Mouse (Mus musculus): Measurements from ENCODE around the gene Tspan11. TPM values are rescaled to one million over a fixed set of nuclear protein-coding genes. Genes with fewer than 3 reads are reported as not detected.
A peak's percentile ranks its signal among the peaks of the same experiment; 100 is the strongest.

The Tspan11 gene
- polyA plus RNA-seq, 1 experiment from 2014 or later: 2.6 TPM

DNA sequence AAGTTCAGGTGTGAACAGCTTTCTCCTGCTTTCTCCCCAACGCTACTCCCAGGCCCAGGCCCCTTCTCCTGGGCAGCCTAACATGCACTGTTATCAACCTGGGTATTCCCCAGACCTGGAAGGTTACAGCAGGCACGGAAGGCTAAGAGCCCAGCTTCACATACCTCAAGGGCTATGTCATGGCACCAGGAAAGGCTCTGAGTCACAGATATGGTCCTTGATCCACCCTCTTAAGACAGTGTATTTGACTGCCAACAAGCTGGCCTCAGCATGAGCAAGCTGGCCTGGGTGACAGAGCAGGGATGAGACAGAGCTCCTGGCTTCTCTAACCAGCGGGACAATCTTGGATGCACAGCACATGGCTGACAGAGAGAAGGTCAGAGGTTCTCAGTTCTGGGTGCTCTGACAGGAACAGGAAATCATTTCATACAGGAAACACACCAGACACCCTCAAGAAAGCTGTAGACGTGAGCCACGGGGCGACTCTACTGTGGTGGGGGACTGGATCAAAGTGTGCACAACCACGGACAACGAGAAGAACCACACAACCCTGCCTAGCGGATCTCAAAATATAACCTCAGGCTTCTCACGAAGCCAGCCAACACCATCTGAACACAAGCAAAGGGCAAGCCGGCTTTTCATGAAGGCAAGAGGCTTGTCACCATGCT is 104.3 kb downstream of the Tspan11 start:
- WGBS: 42% methylated on average over 11 of the region's 11 CpGs

DNA sequence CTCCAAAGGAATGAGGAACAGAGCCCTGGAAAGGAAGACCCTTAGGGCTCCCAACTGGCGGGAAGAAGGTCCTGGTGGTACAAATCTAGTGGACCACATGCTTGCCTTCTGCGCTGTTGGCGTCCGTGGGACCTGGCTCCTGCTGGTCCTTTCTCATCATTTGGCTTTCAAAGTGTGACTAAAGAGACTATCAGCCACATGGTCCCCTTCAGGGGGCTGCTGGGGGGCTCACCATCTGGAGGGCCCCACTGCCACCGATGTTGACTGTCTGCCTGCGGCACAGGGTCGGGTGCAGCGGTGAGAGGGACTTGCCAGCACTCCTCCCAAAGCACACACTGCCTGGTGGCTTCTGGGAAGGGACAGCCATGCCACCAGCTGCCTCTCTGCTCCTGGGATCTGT is 105.6 kb downstream of the Tspan11 start:
- Histone ChIP-seq H3K27me3 (ENCODE audit: control insufficient read depth, insufficient read depth, low read length) (no peaks in the 10 kb centered on the region), H3K9me3 (replicated peaks; ENCODE audit: control insufficient read depth, low read length) (no peaks in the 10 kb centered on the region), H3K4me1 (ENCODE audit: control insufficient read depth, insufficient read depth, low read length) (peaks cover 53% of the 10 kb centered on the region), H3K9ac (ENCODE audit: low read length) (no peak overlapping the region), H3K36me3 (ENCODE audit: control insufficient read depth, insufficient read depth) (peaks cover 7% of the 10 kb centered on the region; the same call in 1 of the 2 replicates), H3K27ac (ENCODE audit: low read length) (no peak overlapping the region; the same call in 1 of the 2 replicates), H3K4me2 (ENCODE audit: low read depth, low read length) (no peak overlapping the region), H3K4me3 (ENCODE audit: low read length) (no peak overlapping the region)
- 78% methylated on average over 8 of the region's 8 CpGs for WGBS
- ATAC-seq (replicated peaks; ENCODE audit: extremely low read depth, insufficient read depth, low FRiP score): no peak

More for the DNA sequence above, 104.3 kb downstream of the Tspan11 start:
- Histone ChIP-seq H3K36me3 (ENCODE audit: control insufficient read depth, insufficient read depth) (peaks cover 3% of the 10 kb centered on the region; the same call in 1 of the 2 replicates), H3K4me3 (ENCODE audit: low read length) (peak overlapping the region; percentile 51; the same call in 1 of the 2 replicates), H3K27me3 (ENCODE audit: control insufficient read depth, insufficient read depth, low read length) (no peaks in the 10 kb centered on the region), H3K9me3 (replicated peaks; ENCODE audit: control insufficient read depth, low read length) (no peaks in the 10 kb centered on the region), H3K4me2 (ENCODE audit: low read depth, low read length) (peak overlapping the region; percentile 62), H3K4me1 (ENCODE audit: control insufficient read depth, insufficient read depth, low read length) (peaks cover 67% of the 10 kb centered on the region), H3K9ac (ENCODE audit: low read length) (peak overlapping the region; percentile 77), H3K27ac (ENCODE audit: low read length) (peak overlapping the region; percentile 99)
- ATAC-seq (replicated peaks; ENCODE audit: extremely low read depth, insufficient read depth, low FRiP score): peak; percentile 35

DNA sequence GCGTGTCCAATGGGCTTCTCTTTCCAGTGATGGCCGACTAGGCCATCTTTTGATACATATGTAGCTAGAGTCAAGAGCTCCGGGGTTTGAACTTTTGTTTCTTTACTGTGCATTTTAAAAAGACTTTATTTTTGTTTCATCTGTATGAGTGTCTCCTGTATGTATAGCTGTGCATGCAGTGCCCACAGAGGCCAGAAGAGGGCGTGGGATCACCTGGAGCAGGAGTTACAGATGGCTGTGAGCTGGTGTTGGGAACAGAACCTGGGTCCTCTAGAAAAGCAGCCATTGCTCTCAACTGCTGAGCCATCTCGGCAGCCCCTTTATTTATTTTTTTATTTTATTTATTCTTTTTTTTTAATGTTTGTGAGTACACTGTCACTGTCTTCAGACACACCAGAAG is 109.5 kb downstream of the Tspan11 start:
- Histone ChIP-seq H3K27ac (ENCODE audit: low read length) (no peak overlapping the region), H3K4me1 (ENCODE audit: control insufficient read depth, insufficient read depth, low read length) (peaks cover 24% of the 10 kb centered on the region), H3K9me3 (replicated peaks; ENCODE audit: control insufficient read depth, low read length) (no peaks in the 10 kb centered on the region), H3K27me3 (ENCODE audit: control insufficient read depth, insufficient read depth, low read length) (no peaks in the 10 kb centered on the region), H3K36me3 (ENCODE audit: control insufficient read depth, insufficient read depth) (peaks cover 9% of the 10 kb centered on the region; the same call in 1 of the 2 replicates), H3K9ac (ENCODE audit: low read length) (no peak overlapping the region), H3K4me2 (ENCODE audit: low read depth, low read length) (no peak overlapping the region), H3K4me3 (ENCODE audit: low read length) (no peak overlapping the region)
- WGBS: 87% methylated on average over 4 of the region's 5 CpGs
- no peak for ATAC-seq (replicated peaks; ENCODE audit: extremely low read depth, insufficient read depth, low FRiP score)

DNA sequence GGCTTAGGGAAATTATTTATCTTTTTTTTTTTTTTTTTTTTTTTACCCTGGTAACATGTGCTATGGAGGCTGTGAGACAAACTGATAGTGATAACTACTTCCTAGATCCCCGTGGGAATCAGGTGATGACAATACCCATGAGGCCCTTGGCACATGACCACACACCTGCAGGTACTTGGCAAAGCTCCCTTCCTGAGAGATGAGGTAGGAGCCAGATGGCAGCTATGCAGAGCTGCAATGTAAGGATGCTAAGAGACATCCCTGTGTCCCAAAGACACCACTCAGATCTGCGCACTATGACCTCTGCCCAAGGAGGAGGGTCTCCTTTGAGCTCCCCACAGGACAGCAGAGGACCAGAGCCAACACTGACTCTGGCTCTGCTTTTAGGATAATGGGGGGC is 111.7 kb downstream of the Tspan11 start:
- H3K36me3 ChIP-seq (ENCODE audit: control insufficient read depth, insufficient read depth): 0 out of 2 replicates have a peak, but pooled peaks cover 5% of the 10 kb centered on the region
- WGBS: 57% methylated on average over 2 of the region's 2 CpGs
- ATAC-seq (replicated peaks; ENCODE audit: extremely low read depth, insufficient read depth, low FRiP score): no peak
- H3K4me1 ChIP-seq (ENCODE audit: control insufficient read depth, insufficient read depth, low read length): peaks cover 23% of the 10 kb centered on the region
- no peaks in the 10 kb centered on the region for H3K27me3 ChIP-seq (ENCODE audit: control insufficient read depth, insufficient read depth, low read length)
- H3K9ac ChIP-seq (ENCODE audit: low read length): no peak overlapping the region
- H3K9me3 ChIP-seq (replicated peaks; ENCODE audit: control insufficient read depth, low read length): no peaks in the 10 kb centered on the region
- H3K27ac ChIP-seq (ENCODE audit: low read length): no peak overlapping the region
- no peak overlapping the region for H3K4me2 ChIP-seq (ENCODE audit: low read depth, low read length)
- no peak overlapping the region for H3K4me3 ChIP-seq (ENCODE audit: low read length)

DNA sequence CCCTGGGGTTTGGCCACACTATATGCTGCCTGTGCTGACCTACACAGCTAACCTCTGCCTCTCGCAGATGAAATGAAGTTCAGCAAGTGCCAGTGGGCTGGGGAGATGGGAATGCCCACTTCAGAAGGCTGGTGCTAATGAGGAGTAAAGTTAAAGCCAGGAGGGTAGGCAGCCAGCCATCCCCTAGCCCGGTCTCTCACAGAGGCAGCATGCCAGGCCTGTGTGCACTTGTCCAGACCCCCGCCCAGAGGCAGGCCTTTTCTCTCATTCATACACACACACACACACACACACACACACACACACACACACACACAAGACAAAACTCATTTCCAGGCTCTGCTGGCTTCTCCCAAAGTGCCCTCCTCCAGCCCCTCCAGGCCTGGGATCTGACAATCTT is 113.4 kb downstream of the Tspan11 start:
- Histone ChIP-seq H3K9ac (ENCODE audit: low read length) (no peak overlapping the region), H3K4me1 (ENCODE audit: control insufficient read depth, insufficient read depth, low read length) (peaks cover 36% of the 10 kb centered on the region), H3K27me3 (ENCODE audit: control insufficient read depth, insufficient read depth, low read length) (no peaks in the 10 kb centered on the region), H3K9me3 (replicated peaks; ENCODE audit: control insufficient read depth, low read length) (no peaks in the 10 kb centered on the region), H3K4me2 (ENCODE audit: low read depth, low read length) (no peak overlapping the region), H3K36me3 (ENCODE audit: control insufficient read depth, insufficient read depth) (0 out of 2 replicates have a peak, but pooled peaks cover 5% of the 10 kb centered on the region), H3K27ac (ENCODE audit: low read length) (no peak overlapping the region), H3K4me3 (ENCODE audit: low read length) (no peak overlapping the region)
- ATAC-seq (replicated peaks; ENCODE audit: extremely low read depth, insufficient read depth, low FRiP score): no peak
- WGBS: 69% methylated on average over 3 of the region's 3 CpGs

DNA sequence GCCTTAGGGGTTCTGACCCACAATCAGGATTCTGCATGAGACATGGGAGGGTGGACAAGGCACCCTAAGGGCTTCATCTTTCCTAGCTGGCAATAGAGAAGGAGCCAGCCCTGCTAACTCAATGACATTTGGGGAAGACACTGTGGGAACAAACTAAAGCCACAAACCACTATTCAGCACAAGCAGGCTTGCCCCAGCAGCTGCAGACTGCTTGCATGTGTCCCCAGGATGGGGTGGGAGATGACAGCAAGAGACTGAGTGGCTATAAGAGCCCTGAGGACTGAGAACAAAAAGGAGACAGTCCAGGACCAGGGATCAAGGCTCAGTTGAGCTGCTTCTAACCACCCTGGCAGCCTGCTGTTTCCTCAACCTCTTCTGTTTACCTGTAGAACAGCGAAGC is 114.2 kb downstream of the Tspan11 start:
- Histone ChIP-seq H3K9ac (ENCODE audit: low read length) (no peak overlapping the region), H3K4me3 (ENCODE audit: low read length) (no peak overlapping the region), H3K4me2 (ENCODE audit: low read depth, low read length) (no peak overlapping the region), H3K27ac (ENCODE audit: low read length) (peak overlapping the region; percentile 1; the same call in 1 of the 2 replicates), H3K4me1 (ENCODE audit: control insufficient read depth, insufficient read depth, low read length) (peaks cover 44% of the 10 kb centered on the region), H3K27me3 (ENCODE audit: control insufficient read depth, insufficient read depth, low read length) (no peaks in the 10 kb centered on the region), H3K9me3 (replicated peaks; ENCODE audit: control insufficient read depth, low read length) (no peaks in the 10 kb centered on the region), H3K36me3 (ENCODE audit: control insufficient read depth, insufficient read depth) (0 out of 2 replicates have a peak, but pooled peaks cover 5% of the 10 kb centered on the region)
- WGBS: 79% methylated on average over 1 of the region's 1 CpGs
- no peak for ATAC-seq (replicated peaks; ENCODE audit: extremely low read depth, insufficient read depth, low FRiP score)

DNA sequence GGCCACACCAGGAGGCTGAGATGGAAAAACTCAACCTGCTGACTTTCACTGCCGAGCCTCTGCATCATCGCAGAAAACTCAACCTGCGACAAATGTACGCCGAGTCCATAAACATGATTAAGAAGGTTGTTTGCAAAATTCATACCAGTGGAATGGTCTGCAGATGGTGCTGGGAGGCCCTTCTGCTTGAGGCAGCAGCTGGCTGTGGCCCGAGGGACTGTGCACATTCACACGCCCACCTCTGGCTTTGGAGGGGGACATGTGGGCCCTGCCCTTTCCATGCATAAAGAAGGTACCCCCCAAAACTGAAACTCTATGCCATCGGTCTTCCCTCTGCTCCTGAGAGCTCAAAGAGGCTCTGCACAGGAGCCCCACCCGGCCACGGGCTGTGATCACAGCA is 114.7 kb downstream of the Tspan11 start:
- Histone ChIP-seq H3K36me3 (ENCODE audit: control insufficient read depth, insufficient read depth) (0 out of 2 replicates have a peak, but pooled peaks cover 5% of the 10 kb centered on the region), H3K27ac (ENCODE audit: low read length) (no peak overlapping the region; the same call in 1 of the 2 replicates), H3K9ac (ENCODE audit: low read length) (0 out of 2 replicates have a peak overlapping the region, but pooled peaks have one; percentile 24), H3K27me3 (ENCODE audit: control insufficient read depth, insufficient read depth, low read length) (no peaks in the 10 kb centered on the region), H3K4me1 (ENCODE audit: control insufficient read depth, insufficient read depth, low read length) (peaks cover 45% of the 10 kb centered on the region), H3K4me3 (ENCODE audit: low read length) (no peak overlapping the region), H3K4me2 (ENCODE audit: low read depth, low read length) (no peak overlapping the region), H3K9me3 (replicated peaks; ENCODE audit: control insufficient read depth, low read length) (no peaks in the 10 kb centered on the region)
- no peak for ATAC-seq (replicated peaks; ENCODE audit: extremely low read depth, insufficient read depth, low FRiP score)
- WGBS: 75% methylated on average over 10 of the region's 10 CpGs

DNA sequence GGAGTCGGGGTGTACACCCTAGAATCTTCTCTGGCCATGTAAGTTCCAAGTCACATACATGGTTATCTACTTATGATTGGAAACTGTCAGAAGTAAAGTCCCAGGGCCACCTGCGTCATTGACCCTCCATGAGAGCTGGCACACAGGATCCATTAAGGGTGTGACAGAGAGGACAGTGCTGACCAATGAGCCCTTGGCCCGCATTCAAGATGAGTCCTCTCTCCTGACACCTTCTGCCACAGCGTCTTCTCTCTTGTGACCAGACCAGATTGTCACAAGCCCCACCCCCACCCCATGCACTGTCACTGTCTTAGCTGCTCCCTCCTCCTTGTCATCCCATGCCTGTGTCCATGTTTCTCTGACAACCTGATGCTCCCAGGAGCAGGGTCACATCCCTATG is 115.3 kb downstream of the Tspan11 start:
- Histone ChIP-seq H3K27me3 (ENCODE audit: control insufficient read depth, insufficient read depth, low read length) (no peaks in the 10 kb centered on the region), H3K4me1 (ENCODE audit: control insufficient read depth, insufficient read depth, low read length) (peaks cover 50% of the 10 kb centered on the region), H3K36me3 (ENCODE audit: control insufficient read depth, insufficient read depth) (0 out of 2 replicates have a peak, but pooled peaks cover 4% of the 10 kb centered on the region), H3K9me3 (replicated peaks; ENCODE audit: control insufficient read depth, low read length) (no peaks in the 10 kb centered on the region), H3K4me2 (ENCODE audit: low read depth, low read length) (no peak overlapping the region), H3K4me3 (ENCODE audit: low read length) (no peak overlapping the region), H3K9ac (ENCODE audit: low read length) (0 out of 2 replicates have a peak overlapping the region, but pooled peaks have one; percentile 24), H3K27ac (ENCODE audit: low read length) (no peak overlapping the region)
- 70% methylated on average over 4 of the region's 4 CpGs for WGBS
- ATAC-seq (replicated peaks; ENCODE audit: extremely low read depth, insufficient read depth, low FRiP score): no peak

DNA sequence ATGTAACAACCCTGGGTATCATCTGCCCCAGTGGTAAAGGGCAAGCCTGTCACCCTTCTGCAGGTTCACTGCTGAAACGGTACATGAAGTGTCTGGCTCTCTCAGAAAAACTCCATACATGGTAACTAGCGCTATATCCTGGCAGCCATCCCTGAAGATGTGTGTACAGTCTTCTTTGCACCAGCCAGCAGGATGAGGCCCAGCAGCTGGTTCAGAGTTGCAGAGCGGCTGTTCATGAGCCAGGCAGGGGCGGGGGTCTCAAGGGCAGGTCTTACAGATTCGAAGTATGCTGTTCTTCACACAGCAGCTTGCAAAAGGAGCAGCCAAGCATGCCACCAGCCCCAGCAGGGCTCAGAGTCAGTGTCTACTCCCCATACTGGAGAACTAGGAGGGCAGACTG is 116.2 kb downstream of the Tspan11 start:
- no peaks in the 10 kb centered on the region for H3K9me3 ChIP-seq (replicated peaks; ENCODE audit: control insufficient read depth, low read length)
- H3K4me3 ChIP-seq (ENCODE audit: low read length): no peak overlapping the region
- no peak overlapping the region for H3K4me2 ChIP-seq (ENCODE audit: low read depth, low read length)
- peak overlapping the region; percentile 28 for H3K9ac ChIP-seq (ENCODE audit: low read length)
- H3K27me3 ChIP-seq (ENCODE audit: control insufficient read depth, insufficient read depth, low read length): no peaks in the 10 kb centered on the region
- WGBS: 39% methylated on average over 5 of the region's 5 CpGs
- no peaks in the 10 kb centered on the region for H3K36me3 ChIP-seq (ENCODE audit: control insufficient read depth, insufficient read depth)
- H3K4me1 ChIP-seq (ENCODE audit: control insufficient read depth, insufficient read depth, low read length): peaks cover 59% of the 10 kb centered on the region
- no peak for ATAC-seq (replicated peaks; ENCODE audit: extremely low read depth, insufficient read depth, low FRiP score)
- H3K27ac ChIP-seq (ENCODE audit: low read length): peak overlapping the region; percentile 60

Measured in heart, embryonic 16.5 days (tissue).